Mouse (Mus musculus) limb, embryonic 14.5 days (tissue): ENCODE measurements around the gene Lpp. TPM values are rescaled to one million over a fixed set of nuclear protein-coding genes. Genes with fewer than 3 reads are reported as not detected.

Source experiments
- ATAC-seq: fragments of 200-750 bp; cut with Nextera tagmentation; 2 replicates; pipeline ENCODE4 v1.8.0; 2017; ENCODE audit warnings: low read depth, moderate number of reproducible peaks, moderate TSS enrichment; ENCODE audit not compliant: low FRiP score
- DNase-seq: peaks from one replicate; pipeline ENCODE4 v3.0.0-alpha.2; 2015; ENCODE audit warnings: low spot score
- H3K27ac ChIP-seq: fragments of 300-500 bp; sonication (generic); replicated peaks from 2 replicates; pipeline ENCODE4 v1.5.1; 2014; ENCODE audit warnings: low read depth, mild to moderate bottlenecking, low read length, moderate library complexity, mixed read lengths
- H3K27me3 ChIP-seq: fragments of 300-500 bp; sonication (generic); 2 replicates; pipeline ENCODE4 v1.6.1; 2014; ENCODE audit warnings: low read length, mixed read lengths; ENCODE audit not compliant: control insufficient read depth, insufficient read depth
- H3K36me3 ChIP-seq: fragments of 300-500 bp; sonication (generic); 2 replicates; pipeline ENCODE4 v1.6.1; 2014; ENCODE audit warnings: mild to moderate bottlenecking, low read length, moderate library complexity, mixed read lengths; ENCODE audit not compliant: control insufficient read depth, insufficient read depth
- H3K4me1 ChIP-seq: fragments of 300-500 bp; sonication (generic); 2 replicates; pipeline ENCODE4 v1.6.1; 2014; ENCODE audit warnings: antibody characterized with exemption, low read length, mixed read lengths; ENCODE audit not compliant: control insufficient read depth, insufficient read depth
- H3K4me2 ChIP-seq: fragments of 300-500 bp; sonication (generic); replicated peaks from 2 replicates; pipeline ENCODE4 v1.6.1; 2014; ENCODE audit warnings: low read depth, mild to moderate bottlenecking, low read length, moderate library complexity; ENCODE audit not compliant: severe bottlenecking
- H3K4me3 ChIP-seq: fragments of 300-500 bp; sonication (generic); replicated peaks from 2 replicates; pipeline ENCODE4 v1.5.1; 2014; ENCODE audit warnings: low read length
- H3K9ac ChIP-seq: fragments of 300-500 bp; sonication (generic); 2 replicates; pipeline ENCODE4 v1.6.1; 2014; ENCODE audit warnings: mild to moderate bottlenecking, low read depth, low read length, moderate library complexity; ENCODE audit not compliant: severe bottlenecking
- H3K9me3 ChIP-seq: fragments of 300-500 bp; sonication (generic); 2 replicates; pipeline ENCODE4 v1.6.1; 2016; ENCODE audit warnings: low read length; ENCODE audit not compliant: control insufficient read depth
- POLR2A ChIP-seq: fragments of 200-500 bp; IDR thresholded peaks from 2 replicates; pipeline ENCODE4 v1.8.0; 2012; ENCODE audit warnings: inconsistent platforms, mild to moderate bottlenecking, moderate library complexity, borderline replicate concordance; ENCODE audit not compliant: insufficient read depth, insufficient read length; ENCODE audit errors: extremely low read depth
- WGBS: fragments of 180-500 bp; shearing (Covaris S2); extraction: QIAGEN DNeasy Blood & Tissue Kit; methylation state at CpG from one replicate; pipeline ENCODE4 v1.1.7; 2014; 5-methylcytosine and 5-hydroxymethylcytosine counted together
- polyA plus RNA-seq, 2 experiments: library from polyadenylated mRNA; depleted of rRNA in 1 of 2; stranded (reverse) in 1 of 2; unstranded in 1 of 2; fragments of >200 nt; fragmentation: Nextera tagmentation in 1 of 2; extraction: Ambion mirVana in 1 of 2; gene quantifications; 2 replicates each; pipeline versions ENCODE4 v1.2.1 to v1.2.3; 2012 to 2014

Lpp gene
- polyA plus RNA-seq, 2 experiments, result 15.1 to 46.7 TPM

DNA sequence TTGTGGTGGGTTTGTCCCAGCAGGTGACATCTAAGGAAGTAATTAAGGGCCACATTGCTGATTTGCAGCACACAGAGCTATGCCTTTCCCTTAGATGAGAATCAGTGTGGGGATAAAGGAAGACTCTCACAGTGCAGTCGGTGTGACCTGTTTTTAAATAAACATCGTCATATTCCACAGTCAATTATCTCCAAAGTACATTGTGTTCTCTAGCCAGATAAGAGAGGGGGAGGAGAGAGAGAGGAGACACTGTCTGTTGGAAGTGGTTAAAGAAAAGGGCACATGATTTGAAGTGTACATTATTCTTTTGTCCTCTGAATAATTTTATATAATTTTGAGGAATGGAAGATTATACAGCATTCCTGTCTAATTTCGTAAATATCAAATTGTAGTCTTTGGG, 388.6 kb downstream of the Lpp start:
- 92% methylated on average over 3 of the region's 3 CpGs for WGBS
- H3K9ac ChIP-seq, result no peak overlapping the region
- no peak overlapping the region for H3K4me3 ChIP-seq
- H3K4me2 ChIP-seq, result no peak overlapping the region
- DNase-seq (no peak), ATAC-seq (no peak)
- TF ChIP-seq POLR2A, result no peak
- H3K9me3 ChIP-seq, result no peaks in the 10 kb centered on the region
- no peaks in the 10 kb centered on the region for H3K4me1 ChIP-seq
- no peak overlapping the region for H3K27ac ChIP-seq
- no peaks in the 10 kb centered on the region for H3K27me3 ChIP-seq
- no peaks in the 10 kb centered on the region for H3K36me3 ChIP-seq

DNA sequence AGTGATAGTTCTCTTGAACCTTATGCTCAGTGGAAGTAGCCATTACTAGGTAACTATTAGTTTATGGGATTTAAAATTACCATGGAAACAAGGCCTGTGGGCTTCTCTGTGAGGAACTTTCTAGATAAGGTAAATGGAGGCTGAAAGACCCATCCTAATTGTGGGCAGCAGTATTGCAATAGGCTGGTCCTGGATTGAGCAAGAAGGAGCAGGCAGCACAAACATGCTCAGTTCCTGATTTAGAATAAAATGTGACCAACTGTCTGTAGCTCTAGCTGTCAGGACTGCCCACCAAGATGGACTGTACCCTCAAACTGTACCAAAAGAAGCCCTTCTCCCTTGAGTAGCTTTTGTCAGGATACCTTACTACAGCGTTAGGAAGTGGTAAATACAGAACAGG, 392.3 kb downstream of the Lpp start:
- Histone ChIP-seq H3K9ac (no peak overlapping the region), H3K4me2 (no peak overlapping the region), H3K27ac (no peak overlapping the region), H3K9me3 (no peaks in the 10 kb centered on the region), H3K4me1 (no peaks in the 10 kb centered on the region), H3K4me3 (no peak overlapping the region), H3K27me3 (no peaks in the 10 kb centered on the region), H3K36me3 (no peaks in the 10 kb centered on the region)
- ATAC-seq, result no peak
- no peak for TF ChIP-seq POLR2A
- WGBS, result 83% methylated on average over 1 of the region's 1 CpGs
- DNase-seq, result no peak

DNA sequence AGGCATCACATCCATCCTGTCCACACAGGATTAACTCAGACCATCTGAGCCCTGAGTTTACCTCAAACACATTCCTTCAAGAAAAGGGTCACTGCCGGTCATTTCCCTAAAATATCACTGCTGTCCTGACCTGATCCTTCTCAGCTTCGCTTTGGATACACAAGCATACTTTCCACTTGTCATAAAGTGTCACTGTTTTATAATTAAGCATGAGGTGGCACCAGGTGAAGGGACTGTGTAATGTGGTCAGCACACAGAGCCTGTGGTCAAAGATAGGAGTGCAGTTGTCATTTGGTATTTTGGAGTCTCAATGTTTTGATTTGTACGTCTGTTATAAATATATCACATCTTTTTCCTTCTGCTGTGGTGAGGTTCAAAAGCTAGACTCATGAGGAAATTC, 395.7 kb downstream of the Lpp start:
- no peak overlapping the region for H3K4me2 ChIP-seq
- no peak for TF ChIP-seq POLR2A
- H3K36me3 ChIP-seq, result no peaks in the 10 kb centered on the region
- H3K9me3 ChIP-seq, result no peaks in the 10 kb centered on the region
- no peaks in the 10 kb centered on the region for H3K27me3 ChIP-seq
- DNase-seq, result no peak
- WGBS, result 90% methylated on average over 3 of the region's 3 CpGs
- H3K4me3 ChIP-seq, result no peak overlapping the region
- no peaks in the 10 kb centered on the region for H3K4me1 ChIP-seq
- H3K27ac ChIP-seq, result no peak overlapping the region
- no peak for ATAC-seq
- no peak overlapping the region for H3K9ac ChIP-seq

DNA sequence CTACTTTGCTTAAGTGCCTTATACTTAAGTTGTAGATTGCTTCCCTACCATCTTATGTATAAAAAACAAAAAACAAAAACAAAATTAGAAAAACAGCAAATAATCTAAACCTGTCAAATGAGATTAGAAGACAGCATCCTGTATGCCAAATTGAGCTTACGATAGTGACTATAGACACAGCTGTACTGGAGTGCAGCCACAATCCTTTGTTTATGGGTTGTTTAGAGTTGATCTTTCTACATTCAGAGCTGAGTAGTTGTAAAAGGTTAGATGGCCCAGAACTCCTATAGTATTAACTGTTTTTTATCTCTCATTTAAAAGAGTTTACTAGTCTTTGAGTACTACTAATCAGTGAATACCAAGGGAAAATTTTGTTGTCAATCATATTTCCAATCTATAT, 398.1 kb downstream of the Lpp start:
- H3K4me2 ChIP-seq, result no peak overlapping the region
- 93% methylated on average over 1 of the region's 1 CpGs for WGBS
- H3K4me3 ChIP-seq, result no peak overlapping the region

DNA sequence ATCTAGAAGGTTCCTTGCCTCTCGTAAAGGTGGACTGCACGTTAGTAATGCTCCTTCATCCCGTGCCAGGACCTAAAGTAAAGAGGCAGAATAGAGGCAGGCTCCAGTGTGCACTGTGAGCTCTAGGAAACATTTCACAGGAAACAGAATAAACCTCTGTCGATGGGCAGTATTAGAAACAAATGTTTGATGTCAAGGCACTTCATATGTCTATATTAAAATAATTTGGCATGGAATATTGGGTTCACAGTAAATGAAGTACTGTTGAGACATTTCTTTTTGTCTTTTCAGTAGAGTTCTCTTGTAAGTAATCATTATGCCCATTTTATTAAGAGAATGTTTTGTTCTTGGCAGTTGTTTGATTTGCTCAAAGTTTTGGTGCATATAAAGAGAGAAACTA, 398.7 kb downstream of the Lpp start:
- no peak for ATAC-seq
- no peak for DNase-seq
- no peaks in the 10 kb centered on the region for H3K4me1 ChIP-seq

More for the DNA sequence above, 398.1 kb downstream of the Lpp start:
- H3K4me1 ChIP-seq, result no peaks in the 10 kb centered on the region
- no peak overlapping the region for H3K9ac ChIP-seq
- H3K27ac ChIP-seq, result no peak overlapping the region
- DNase-seq, result no peak
- ATAC-seq, result no peak
- no peaks in the 10 kb centered on the region for H3K27me3 ChIP-seq
- no peaks in the 10 kb centered on the region for H3K36me3 ChIP-seq
- no peak for TF ChIP-seq POLR2A
- H3K9me3 ChIP-seq, result no peaks in the 10 kb centered on the region

DNA sequence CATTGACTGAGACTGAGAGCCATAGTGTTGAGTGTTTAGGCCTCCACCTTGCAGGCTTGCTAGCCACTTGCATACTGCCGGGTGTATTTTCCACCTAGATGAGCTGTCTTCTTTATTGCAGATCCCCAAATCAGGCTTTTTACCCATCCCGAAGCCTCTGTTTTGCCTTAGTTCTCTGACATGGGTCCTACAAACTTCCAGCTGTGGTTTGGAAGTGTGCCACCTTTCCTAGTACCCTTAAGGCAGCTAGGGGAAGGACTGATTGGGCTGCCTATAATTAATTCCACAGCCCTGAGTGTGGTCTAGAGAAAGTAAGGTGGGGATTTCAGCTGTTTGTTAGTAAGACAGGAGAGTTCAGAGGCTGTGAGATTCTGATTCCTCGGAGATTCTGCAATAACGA, 399.5 kb downstream of the Lpp start:
- Histone ChIP-seq H3K27ac (no peak overlapping the region), H3K4me1 (no peaks in the 10 kb centered on the region), H3K9ac (no peak overlapping the region), H3K36me3 (no peaks in the 10 kb centered on the region), H3K4me3 (no peak overlapping the region), H3K4me2 (no peak overlapping the region), H3K27me3 (no peaks in the 10 kb centered on the region), H3K9me3 (no peaks in the 10 kb centered on the region)
- ATAC-seq (no peak), DNase-seq (peak; percentile 26)
- TF ChIP-seq POLR2A, result no peak
- WGBS, result 60% methylated on average over 4 of the region's 4 CpGs

More for the DNA sequence above, 398.7 kb downstream of the Lpp start:
- Histone ChIP-seq H3K4me2 (no peak overlapping the region), H3K27me3 (no peaks in the 10 kb centered on the region), H3K9ac (no peak overlapping the region), H3K4me3 (no peak overlapping the region), H3K36me3 (no peaks in the 10 kb centered on the region), H3K9me3 (no peaks in the 10 kb centered on the region), H3K27ac (no peak overlapping the region)
- TF ChIP-seq POLR2A, result no peak
- WGBS, result 66% methylated on average over 4 of the region's 4 CpGs
